Mouse (Mus musculus): ENCODE measurements around the gene Arid1b.

DNA sequence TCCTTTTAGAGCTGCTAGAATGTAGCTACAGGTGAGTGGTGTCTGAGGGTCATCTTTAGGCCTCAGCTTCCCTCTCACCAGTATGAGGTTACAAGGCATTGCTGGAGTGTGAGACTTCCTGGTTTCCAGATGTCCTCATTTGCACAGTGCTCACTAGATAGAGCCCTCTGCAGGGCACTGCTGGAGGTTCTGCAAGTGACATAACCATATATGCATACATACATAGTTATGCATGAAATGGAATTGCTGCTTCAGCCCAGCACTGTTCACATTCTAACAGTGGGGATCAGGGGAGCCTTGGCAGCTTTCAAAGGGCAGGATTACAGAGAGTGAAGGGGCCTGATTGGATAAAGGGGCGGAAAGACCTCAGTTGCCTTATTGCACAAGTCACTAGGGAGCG lies 193.4 kb downstream of the Arid1b start:
- TF ChIP-seq CTCF (IDR thresholded peaks at IDR 0.05; ENCODE audit: control insufficient read depth, insufficient read depth, insufficient read length) (peak; percentile 24), MAX (IDR thresholded peaks at IDR 0.05) (no peak), CEBPB (IDR thresholded peaks at IDR 0.05; ENCODE audit: low read depth) (no peak), MYOD1 (IDR thresholded peaks at IDR 0.05; ENCODE audit: control insufficient read depth, insufficient read length, low read depth) (no peak), MYOG (IDR thresholded peaks at IDR 0.05; ENCODE audit: control insufficient read depth, extremely low read depth, insufficient read length) (no peak), USF1 (IDR thresholded peaks at IDR 0.05; ENCODE audit: low read depth) (no peak)
